Mouse (Mus musculus): ENCODE measurements around the gene Sost.

GRCm38 (mm10) chr11:102016136-102016535 lies 49.3 kb upstream of the Sost start:
- TF ChIP-seq CTCF (IDR thresholded peaks at IDR 0.05; ENCODE audit: borderline replicate concordance, insufficient read depth, low read length), result no peak
- TF ChIP-seq POLR2A (IDR thresholded peaks at IDR 0.05; ENCODE audit: low read depth, low read length), result no peak
